Mouse (Mus musculus) MN1 (cell line): Measurements from ENCODE around the gene Adra1b.

Experiments used
- DNase-seq: peaks from one replicate; pipeline ENCODE4 v3.0.0-alpha.2; 2016; ENCODE audit warnings: low spot score

The Adra1b gene

DNA sequence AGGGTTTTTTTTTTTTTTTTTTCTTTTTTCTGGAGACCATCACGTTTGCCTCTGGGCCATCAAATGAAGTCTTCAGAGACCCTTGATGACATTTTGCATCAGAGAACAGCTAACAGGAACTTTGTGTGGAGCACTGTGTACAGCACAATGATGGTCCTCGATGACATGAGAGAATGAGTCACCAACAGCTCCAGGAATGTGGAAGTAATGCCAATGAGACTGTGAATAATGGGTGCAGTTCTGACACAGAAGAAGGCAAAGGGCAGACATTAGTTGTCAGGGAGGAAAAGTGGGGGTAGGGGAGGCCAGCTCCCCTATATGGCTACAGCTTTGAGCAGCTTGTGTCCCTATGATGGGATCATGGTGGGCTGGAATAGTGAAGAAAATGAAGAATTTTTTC is 5.7 kb downstream of the Adra1b start:
- DNase-seq = no peak

DNA sequence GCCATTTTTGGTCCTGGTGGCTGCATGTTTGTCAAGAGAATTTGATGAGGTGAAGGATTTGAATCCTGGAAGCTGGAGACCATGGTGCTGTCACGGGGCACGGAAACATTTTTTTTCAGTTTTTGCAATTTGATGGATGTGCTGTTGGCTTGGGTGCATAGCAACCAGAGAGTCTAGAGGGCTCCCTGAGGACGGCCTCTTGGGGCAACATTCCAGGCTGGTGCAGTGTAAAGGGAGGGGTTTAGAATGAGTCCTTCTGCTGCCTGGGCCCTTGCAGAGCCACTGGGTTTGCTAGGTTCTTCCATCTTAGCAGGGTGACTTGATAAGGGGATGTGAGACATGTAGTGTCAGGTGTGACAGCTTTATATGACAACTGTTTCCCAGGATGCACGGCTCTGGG is 8.5 kb downstream of the Adra1b start:
- no peak for DNase-seq

DNA sequence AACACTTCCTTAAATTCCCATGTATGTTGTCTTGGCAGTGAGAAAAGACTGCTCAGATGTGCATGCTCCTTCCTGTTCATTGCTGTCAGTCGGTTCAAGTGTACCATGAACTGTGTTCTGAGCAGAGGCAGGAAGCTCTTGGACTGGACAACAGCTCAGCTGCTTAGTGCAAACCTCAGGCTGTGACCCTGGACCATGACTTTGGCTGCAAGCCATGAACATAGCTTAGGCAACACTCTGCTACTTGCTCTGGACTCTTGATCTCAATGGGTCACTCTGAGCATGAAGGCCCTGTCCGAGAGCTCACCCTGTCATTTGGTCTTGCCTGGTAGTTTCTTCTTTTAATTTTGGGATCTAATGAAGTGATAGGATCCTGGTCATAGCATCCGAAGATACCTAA is 9.6 kb downstream of the Adra1b start:
- no peak for DNase-seq

DNA sequence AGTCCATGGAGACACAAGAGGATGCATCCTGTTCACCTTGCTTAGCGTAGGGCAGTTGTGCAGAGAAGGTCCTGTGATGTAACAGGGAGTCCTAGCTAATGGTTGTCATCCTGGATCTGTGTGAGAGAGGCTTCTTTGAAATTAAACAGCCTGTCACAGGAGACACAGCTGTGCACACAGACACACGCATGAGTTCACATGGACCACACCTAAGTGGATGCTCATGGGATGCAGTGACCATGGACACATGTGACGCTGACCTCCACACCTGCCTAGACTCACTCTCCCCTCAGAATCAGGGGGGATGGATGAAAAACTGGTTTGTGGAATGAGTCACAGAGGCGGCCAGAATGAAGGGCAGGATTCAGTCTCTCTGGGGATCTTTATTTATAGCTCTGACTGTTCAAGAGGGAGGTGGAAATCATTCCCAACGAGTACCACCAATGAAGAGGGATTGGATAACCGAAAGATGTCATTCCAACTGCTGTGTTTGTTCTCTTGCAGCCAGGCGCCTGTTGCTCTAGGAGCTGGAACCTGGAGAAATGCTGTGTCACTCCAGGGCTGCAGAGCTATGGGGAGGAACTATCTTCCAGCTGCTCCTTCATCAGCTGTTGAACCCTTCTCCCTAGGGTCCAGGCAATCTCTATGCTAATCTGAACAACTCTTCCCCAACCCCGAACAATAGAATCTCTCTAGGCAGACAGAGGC is 11.6 kb downstream of the Adra1b start:
- no peak for DNase-seq

DNA sequence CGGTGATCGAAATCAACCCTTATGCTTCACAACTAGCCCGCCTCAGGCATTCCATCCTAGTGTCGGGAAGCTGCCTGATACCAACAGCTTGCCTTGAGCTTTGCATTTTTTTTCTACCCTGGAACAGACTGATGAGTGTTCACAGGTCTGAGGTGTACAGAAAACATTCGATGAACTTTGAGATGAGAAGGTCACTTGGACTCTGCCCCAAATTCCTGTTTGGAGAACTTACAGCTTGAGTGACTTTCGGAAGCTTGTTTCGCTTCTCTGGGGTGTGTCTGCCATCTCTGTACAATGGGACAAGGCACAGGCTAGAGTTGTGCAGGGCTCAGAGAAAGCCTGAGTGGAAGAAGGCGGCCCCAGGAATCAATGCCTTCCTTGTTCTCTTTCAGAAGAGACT is 12.3 kb downstream of the Adra1b start:
- no peak for DNase-seq

DNA sequence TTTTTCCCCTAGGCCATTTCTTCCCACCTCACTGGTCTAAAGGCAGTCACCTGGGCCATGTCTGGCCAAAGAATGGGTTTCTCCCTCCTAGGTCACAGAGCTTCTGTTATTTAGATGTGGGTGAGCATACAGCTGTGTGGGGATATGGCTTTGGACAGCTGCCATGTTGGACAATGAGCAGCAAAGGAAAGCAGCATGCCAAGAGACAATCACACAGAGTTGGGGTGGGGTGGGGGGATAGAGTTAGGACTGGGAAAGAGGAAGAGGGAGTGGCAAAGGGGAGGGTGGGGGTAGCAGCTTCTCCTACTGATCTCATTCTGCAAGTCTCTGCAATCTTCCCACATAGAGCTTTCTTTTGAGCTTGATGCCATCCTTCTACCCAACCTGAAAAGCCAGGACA is 13.4 kb downstream of the Adra1b start:
- no peak for DNase-seq

DNA sequence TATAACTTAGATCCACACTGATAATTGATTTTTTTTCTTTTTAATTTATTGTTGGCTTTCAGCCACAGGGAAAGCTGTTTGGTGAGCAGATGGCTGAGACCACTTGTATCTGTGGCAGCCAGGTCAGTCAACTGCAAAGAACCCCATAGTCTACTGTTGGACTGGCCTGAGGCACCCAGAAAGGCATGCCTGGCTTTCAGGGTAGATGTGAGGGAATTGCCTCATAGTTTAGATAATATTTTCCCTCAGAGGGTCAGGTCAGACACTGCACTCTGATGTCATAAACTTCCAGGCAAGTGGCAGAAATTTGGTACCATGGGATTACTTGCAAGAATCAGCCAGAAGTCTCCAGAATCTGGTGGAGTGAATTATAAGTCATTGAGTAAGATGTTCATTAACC is 16.5 kb downstream of the Adra1b start:
- DNase-seq = no peak

DNA sequence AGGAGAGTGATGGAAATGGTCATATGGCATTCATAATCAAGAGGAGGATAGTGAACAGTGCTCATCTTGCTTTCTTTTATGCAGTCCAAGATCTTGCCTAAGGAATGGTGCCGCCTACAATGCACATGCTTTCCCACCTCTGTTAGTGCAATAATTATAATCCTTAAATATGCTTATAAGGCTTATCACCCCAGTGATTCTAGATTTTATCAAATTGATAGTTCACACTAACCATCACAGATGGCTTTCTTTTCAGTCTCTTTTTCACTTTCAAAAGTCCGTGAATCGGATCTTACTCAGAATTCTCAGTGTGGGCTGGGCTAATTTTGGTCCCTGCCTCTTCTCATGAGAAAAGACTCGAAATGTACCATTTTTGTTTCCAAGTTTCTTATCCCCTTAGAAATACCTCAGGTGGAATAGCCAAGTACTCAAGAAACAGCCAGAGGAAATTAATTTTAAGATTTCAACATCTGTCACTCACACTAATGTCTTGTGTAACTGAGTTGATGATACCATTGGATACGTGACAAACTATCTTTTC is 17.3 kb downstream of the Adra1b start:
- no peak for DNase-seq

DNA sequence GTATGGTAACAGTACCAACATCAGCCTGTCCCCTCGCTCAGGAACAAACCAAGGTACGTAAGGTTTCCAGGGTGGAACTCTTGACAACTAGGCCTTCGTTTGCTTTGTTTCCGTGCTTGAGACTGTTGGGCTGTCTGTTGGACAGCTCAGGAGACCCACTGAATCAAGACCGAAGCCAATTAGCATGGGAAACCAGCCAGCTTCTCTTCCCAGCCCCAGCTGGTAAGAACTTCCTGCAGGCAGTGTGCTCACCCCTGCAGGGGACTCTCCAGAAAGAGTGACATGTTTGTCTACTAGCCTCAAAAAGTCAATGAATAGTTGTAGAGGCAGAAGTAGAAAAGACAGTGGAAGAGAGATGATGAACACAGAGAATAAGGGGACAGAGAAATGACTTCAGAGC is 23.8 kb downstream of the Adra1b start:
- DNase-seq = no peak

DNA sequence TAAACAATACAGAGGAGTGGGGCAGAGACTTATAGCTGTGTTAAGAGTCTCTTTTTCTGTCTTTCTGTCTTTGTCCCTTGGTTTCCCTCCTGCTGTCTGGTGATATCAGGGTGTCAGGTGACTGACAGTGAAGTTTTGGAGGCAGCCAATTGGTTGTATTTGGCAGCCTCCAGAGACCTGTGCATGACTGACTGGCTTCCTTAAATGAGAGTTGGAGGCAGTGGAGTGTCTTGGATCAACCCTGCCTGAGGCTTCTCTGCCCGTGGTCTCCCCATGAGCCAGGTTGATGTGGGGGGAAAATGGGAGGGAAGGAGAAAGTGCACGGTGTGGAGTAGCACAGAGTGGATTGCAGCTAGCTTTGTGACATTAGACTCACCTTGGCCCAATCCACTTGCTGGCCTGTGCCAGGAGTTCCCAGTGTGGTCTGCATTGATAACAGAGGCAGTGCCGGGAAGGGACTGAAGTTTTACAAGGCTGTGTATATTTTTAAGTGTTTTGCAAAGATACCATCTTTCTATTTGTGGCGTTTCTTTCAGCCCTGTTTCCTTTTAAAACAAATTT is 33.2 kb downstream of the Adra1b start:
- no peak for DNase-seq

DNA sequence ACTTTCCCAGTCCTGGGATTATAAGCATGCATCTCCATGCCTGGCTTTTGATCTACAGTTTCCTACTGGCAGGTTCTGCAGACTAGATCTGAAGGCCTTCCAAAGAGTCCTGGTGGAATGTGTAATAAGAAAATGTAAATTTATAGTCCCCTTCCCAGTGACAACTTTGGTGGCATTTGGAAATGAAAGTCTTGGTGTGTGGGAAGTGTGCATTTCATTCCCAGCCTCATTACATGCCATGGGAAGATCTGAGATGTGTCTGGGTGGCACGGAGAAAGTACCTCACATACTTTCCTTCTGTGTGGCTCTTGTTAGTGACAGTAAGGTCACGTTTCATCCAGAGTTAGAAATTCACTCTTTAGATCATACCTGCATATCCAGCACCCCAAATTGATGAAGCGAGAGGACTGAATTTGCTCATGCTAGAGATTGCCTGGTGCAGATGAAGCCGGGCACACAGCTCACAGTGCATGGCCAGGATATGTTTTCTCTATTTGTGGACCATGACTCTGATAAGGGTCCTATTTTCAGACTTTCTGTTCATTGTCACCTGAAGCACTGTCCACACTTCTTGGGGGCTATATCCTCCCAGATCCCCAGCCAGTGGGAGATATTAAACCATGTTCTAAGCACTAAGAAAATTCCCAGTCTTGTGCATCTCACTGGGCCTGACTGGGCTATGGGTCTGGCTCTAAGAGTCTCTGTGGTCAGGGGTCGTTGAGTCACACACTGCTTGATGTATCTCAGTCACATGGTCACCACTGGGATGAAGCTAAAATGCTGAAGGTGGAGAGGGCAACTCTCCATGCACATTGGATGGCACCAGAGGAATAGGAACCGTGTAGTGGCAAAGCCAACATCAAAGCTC is 35.5 kb downstream of the Adra1b start:
- no peak for DNase-seq

DNA sequence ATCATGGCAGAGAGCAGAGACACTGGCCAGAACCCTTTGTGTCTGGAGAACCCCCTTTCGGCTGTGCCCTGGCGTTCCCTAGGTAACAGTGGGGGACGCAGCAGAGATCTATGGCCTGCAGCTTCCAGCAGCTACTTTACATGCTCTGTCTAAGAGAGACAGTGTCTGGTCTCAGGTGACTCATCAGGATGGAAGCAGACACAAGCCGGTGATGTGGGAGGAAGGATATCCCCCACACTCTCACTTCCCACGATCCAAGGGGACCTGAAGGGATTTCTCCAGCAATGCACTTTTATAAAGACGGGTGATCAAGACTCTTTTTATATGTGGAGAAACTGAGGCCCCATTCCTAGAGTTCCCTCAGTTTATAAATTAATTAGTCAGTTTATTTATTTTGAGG is 48.0 kb downstream of the Adra1b start:
- DNase-seq = no peak

DNA sequence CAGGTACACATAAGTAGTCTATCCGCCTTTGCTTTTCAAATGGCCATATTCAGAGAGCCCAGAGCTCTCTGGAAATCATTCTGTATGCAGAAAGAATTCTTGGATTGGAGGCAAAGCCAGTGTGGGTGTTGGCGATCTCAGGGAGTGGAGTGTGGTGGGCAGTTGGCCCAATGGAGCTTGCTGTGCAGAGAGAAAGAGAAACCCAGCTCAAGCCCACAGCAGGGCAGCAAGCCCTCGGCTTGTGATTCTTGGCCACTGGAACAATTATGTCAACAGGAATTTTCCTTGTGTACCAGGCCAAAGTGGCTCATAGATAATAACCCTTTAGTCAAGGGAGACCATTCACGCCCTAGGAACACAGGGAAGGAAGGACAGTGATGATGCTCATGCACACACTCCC is 53.0 kb downstream of the Adra1b start:
- DNase-seq = no peak

DNA sequence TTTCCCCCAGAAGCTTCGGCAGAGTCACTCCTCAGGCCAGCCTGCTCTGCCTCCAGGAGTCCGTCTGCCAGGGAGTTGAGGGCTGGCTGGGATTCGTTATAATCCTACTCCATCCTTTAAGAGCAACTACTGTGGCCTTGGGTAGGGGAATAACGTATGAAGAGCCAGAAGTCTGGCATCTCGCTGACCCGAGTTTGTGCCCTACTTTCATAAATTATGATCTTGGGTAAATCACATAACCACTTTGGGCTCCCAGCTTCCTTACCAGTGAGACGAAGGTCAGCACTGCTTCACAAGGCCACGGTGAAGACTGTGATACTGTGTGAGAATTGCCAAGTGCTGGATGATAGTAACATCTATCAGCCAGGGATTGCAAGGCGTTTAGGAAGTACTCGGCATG is 59.4 kb downstream of the Adra1b start:
- no peak for DNase-seq

DNA sequence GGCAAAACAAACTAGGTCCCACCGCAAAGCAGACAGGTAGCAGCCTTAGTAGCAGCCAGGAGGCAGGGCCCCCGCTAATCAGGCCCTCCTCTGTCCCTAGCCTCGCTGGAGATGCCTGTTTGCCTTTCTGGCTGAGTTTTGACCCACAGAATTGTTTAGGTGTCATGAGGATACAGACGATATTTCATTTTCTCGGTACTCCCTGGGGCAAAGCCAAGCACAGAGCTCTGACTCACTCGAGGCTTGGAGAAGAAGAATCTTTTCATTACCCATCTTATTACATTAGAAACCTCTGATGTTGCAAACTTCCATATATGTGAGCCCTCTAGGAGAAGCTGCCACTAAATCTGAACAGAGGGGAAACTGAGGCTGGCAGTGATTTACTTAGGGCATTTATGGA is 60.5 kb downstream of the Adra1b start:
- DNase-seq = no peak

DNA sequence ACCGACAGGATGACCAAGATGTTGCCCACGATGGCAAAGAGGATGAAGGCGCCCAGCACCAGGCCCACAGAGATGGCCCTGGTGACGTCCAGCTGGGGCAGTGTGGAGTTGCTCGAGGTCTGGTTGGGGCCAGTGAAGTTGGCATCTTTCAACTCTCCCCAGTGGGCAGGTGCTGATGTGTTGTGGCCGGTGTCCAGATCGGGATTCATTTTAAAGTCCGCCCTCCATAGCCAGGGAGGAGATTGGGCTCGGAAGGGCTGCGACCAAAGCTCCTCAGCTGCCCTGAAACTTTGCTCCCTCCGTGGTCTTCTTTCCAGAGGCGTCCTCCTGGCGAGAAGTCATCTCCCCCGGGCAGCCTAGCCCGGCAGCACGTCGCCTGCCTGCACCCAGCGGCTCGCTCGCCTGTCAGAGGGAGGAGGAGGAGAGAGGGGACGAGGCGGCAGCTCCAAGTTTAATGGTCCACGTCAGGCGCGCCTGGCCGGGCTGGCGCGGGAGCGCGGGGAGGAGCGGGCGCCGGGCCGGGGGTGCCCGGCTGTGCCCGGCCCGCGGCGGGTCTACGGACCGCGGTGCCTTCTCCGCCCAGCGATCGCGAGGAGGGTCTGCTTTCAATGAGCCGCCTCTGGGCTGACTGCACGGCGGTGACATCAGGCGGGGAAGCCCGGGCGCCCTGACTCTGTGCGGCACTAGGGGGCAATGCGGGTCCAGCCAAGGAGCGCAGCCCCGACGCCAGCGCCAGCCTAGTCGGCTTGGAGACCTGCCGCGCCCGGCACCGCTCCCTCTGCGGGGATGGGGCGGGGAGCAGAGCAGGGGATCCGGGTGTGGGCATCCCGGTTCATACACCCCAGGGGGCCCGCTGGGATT is 64.9 kb downstream of the Adra1b start:
- no peak for DNase-seq

DNA sequence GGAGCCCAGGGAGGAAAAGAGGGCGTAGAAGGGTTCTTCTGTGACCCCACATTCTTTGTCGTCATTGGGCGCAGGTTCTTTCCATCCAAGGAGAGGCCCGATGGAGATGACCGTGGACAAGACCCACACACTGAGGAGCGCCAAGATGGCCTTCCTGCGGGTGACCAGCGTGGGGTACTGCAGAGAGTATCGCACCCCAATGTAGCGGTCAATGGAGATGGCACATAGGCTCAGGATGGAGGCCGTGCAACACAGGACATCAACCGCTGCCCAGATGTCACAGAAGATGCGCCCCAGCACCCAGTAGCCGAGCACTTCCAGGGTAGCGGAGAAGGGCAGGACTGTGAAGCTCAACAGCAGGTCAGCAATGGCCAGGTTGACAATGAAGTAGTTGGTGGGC is 65.6 kb downstream of the Adra1b start:
- DNase-seq = no peak

DNA sequence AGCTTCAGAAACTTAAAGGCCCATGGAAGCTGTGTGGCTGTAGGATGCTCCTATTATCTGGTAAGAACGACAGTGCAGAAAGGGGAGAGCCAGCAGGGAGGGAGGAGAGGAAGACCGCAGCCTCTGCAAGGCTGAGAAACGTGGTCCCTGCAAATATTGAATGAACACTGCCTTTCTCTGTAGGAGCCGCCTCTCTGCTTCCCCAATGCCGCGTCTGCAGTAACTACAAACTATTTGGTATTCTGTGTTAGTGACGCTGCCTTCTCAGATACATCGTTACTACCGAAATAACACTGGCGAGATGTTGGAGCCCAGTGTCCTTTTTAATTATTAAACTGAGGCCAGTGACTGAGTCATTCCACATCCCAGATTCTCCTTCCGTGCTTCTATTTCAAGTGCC is 66.5 kb downstream of the Adra1b start:
- no peak for DNase-seq

DNA sequence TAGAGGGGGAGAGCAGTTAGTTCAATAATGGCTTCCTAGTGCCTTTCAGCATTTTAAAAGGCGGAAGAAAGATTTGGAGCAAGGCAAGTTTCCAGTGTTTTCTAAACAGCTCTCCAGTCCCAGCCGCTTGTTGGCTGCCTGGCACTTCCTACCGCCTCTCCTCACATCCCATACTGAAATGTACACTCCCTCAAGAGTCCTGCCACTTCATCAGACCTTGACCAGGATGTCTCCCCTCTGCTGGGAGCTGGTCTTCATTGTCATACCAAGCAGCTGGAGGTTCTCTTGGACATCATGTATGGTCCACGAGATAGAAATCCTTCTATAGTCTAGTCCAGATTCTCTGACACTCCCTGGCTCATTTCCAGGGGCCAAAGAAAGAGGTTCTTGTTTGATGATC is 69.5 kb downstream of the Adra1b start:
- DNase-seq = no peak

DNA sequence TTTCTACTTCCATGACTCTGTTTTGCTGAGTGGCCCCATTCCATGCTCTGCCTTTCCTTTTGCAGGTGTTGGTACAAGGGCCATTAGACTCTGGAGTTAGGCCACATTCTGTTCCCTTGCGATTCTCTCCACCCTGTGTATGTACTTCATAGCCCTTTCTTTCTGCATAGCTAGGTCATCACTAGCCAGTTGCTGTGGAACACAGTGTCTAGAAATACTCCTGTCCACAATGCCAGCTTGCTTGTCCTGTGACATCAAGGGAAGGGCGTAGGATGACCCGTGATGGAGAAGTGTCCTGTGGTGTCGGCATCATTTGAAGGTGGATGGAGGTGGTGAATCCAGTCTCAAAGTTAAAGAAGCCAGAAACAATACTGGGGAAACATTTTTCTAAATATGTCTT is 74.2 kb downstream of the Adra1b start:
- DNase-seq = no peak

DNA sequence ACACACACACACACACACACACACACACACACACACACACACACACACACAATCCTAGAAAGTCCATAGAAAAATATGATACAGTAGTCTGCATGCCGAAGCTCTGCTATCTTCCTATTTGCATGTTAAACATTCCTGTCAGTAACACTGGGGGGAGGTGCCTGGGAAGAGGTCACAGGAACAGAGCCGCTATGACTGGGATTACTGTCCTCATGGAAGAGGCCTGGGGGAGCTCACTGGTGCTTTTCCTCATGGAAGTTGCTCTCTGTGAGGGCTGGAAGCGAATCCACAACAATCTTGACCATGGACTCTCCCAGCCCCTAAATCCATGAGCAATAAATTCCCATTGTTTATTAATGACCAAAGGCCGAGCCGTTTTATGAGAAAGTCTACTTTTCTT is 77.7 kb downstream of the Adra1b start:
- DNase-seq = no peak
